Mouse (Mus musculus) CH12.LX (cell line): Measurements from ENCODE around the gene Kalrn. TPM values are rescaled to one million over a fixed set of nuclear protein-coding genes. Genes with fewer than 3 reads are reported as not detected.
A peak's percentile ranks its signal among the peaks of the same experiment; 100 is the strongest.

Experiments used
- DNase-seq: peaks from one replicate; pipeline ENCODE4 v3.0.0-alpha.2; 2013; ENCODE audit errors: extremely low read depth
- H3K27ac ChIP-seq: 2 replicates; pipeline ENCODE4 v1.5.1; 2012; ENCODE audit warnings: low read depth, mild to moderate bottlenecking, control low read depth, moderate library complexity; ENCODE audit not compliant: insufficient read depth
- H3K27me3 ChIP-seq: replicated peaks from 2 replicates; pipeline ENCODE3; 2012; ENCODE audit warnings: inconsistent platforms
- H3K36me3 ChIP-seq, 2 experiments: replicated peaks in 1 of 2; 2 replicates each; pipeline versions ENCODE3 to v1.6.1; 2012; ENCODE audit warnings: inconsistent platforms in 1 of 2, low read length in 1 of 2, mild to moderate bottlenecking in 1 of 2, mixed read lengths in 1 of 2, moderate library complexity in 1 of 2; ENCODE audit not compliant: control insufficient read depth in 1 of 2, insufficient read depth in 1 of 2
- H3K4me1 ChIP-seq, 2 experiments: 2 replicates each; pipeline ENCODE4 v1.6.1; 2012; ENCODE audit warnings: inconsistent platforms in 1 of 2, moderate library complexity in 1 of 2; ENCODE audit not compliant: insufficient read depth in 2 of 2, control insufficient read depth in 1 of 2
- H3K4me2 ChIP-seq: 2 replicates; pipeline ENCODE4 v1.6.1; 2012; ENCODE audit warnings: low read depth, mild to moderate bottlenecking, control low read depth; ENCODE audit not compliant: poor library complexity, insufficient read depth, severe bottlenecking
- H3K4me3 ChIP-seq, 3 experiments: fragments of 150-350 bp in 1 of 3; sonication (generic) in 1 of 3; replicated peaks in 1 of 3; 2 replicates each; pipeline versions ENCODE3 to v1.5.1; 2011 to 2012; ENCODE audit warnings: low read depth in 2 of 3, low read length in 2 of 3, mild to moderate bottlenecking in 2 of 3, moderate library complexity in 2 of 3, control low read depth in 1 of 3, improper control_type of control experiment in 1 of 3, inconsistent platforms in 1 of 3, mixed read lengths in 1 of 3; ENCODE audit not compliant: poor library complexity in 1 of 3
- H3K79me2 ChIP-seq: replicated peaks from 2 replicates; pipeline ENCODE4 v1.6.1; 2012; ENCODE audit warnings: mild to moderate bottlenecking, moderate library complexity; ENCODE audit not compliant: control insufficient read depth, poor library complexity, insufficient read depth, severe bottlenecking; ENCODE audit errors: extremely low read depth
- H3K9ac ChIP-seq: 2 replicates; pipeline ENCODE4 v1.6.1; 2012; ENCODE audit warnings: low read depth, mild to moderate bottlenecking, control low read depth, moderate library complexity; ENCODE audit not compliant: insufficient read depth
- H3K9me3 ChIP-seq: replicated peaks from 2 replicates; pipeline ENCODE3; 2012; ENCODE audit warnings: low read length, inconsistent platforms, mixed read lengths
- BHLHE40 ChIP-seq: IDR thresholded peaks from 2 replicates; pipeline ENCODE4 v1.6.1; 2011; ENCODE audit warnings: mild to moderate bottlenecking, low read depth, low read length, improper control_type of control experiment
- CTCF ChIP-seq, 2 experiments: IDR thresholded peaks in 1 of 2; conservative IDR thresholded peaks in 1 of 2; 2 replicates each; pipeline ENCODE4 v1.5.1; 2011 to 2012; ENCODE audit warnings: low read depth in 2 of 2, low read length in 2 of 2, improper control_type of control experiment in 1 of 2, inconsistent platforms in 1 of 2, mild to moderate bottlenecking in 1 of 2, moderate library complexity in 1 of 2
- E2F4 ChIP-seq: IDR thresholded peaks from 2 replicates; pipeline ENCODE4 v1.6.1; 2011; ENCODE audit warnings: low read depth, low read length, improper control_type of control experiment; ENCODE audit not compliant: insufficient replicate concordance
- EP300 ChIP-seq: IDR thresholded peaks from 2 replicates; pipeline ENCODE4 v1.6.1; 2011; ENCODE audit warnings: low read length, improper control_type of control experiment
- ETS1 ChIP-seq: conservative IDR thresholded peaks from 2 replicates; pipeline ENCODE4 v1.6.1; 2012; ENCODE audit warnings: low read depth, mild to moderate bottlenecking, inconsistent platforms, low read length, improper control_type of control experiment, moderate library complexity
- IRF4 ChIP-seq: IDR thresholded peaks from 2 replicates; pipeline ENCODE4 v1.6.1; 2014; ENCODE audit warnings: low read depth, mild to moderate bottlenecking, inconsistent platforms, low read length, improper control_type of control experiment
- JUN ChIP-seq: IDR thresholded peaks from 2 replicates; pipeline ENCODE4 v1.6.1; 2011; ENCODE audit warnings: low read depth, mild to moderate bottlenecking, low read length, improper control_type of control experiment, moderate library complexity; ENCODE audit not compliant: insufficient read depth
- JUND ChIP-seq: conservative IDR thresholded peaks from 2 replicates; pipeline ENCODE4 v1.6.1; 2011; ENCODE audit warnings: low read depth, low read length, improper control_type of control experiment
- KAT2A ChIP-seq: IDR thresholded peaks from 2 replicates; pipeline ENCODE4 v1.6.1; 2012; ENCODE audit warnings: low read length, improper control_type of control experiment, inconsistent platforms; ENCODE audit not compliant: insufficient replicate concordance
- MAFK ChIP-seq: IDR thresholded peaks from 2 replicates; pipeline ENCODE4 v1.6.1; 2011; ENCODE audit warnings: low read length, improper control_type of control experiment; ENCODE audit not compliant: insufficient replicate concordance
- MEF2A ChIP-seq: IDR thresholded peaks from 2 replicates; pipeline ENCODE4 v1.6.1; 2014; ENCODE audit warnings: low read depth, mild to moderate bottlenecking, inconsistent platforms, low read length, improper control_type of control experiment, borderline replicate concordance
- NELFE ChIP-seq: IDR thresholded peaks from 2 replicates; pipeline ENCODE4 v1.6.1; 2011; ENCODE audit warnings: low read depth, low read length, improper control_type of control experiment
- PAX5 ChIP-seq: IDR thresholded peaks from 2 replicates; pipeline ENCODE4 v1.6.1; 2012; ENCODE audit warnings: low read length, inconsistent platforms, mixed read lengths
- RAD21 ChIP-seq: IDR thresholded peaks from 2 replicates; pipeline ENCODE4 v1.6.1; 2011; ENCODE audit warnings: low read depth, mild to moderate bottlenecking, low read length, improper control_type of control experiment, moderate library complexity
- SIN3A ChIP-seq: IDR thresholded peaks from 2 replicates; pipeline ENCODE4 v1.6.1; 2012; ENCODE audit warnings: low read length, improper control_type of control experiment, inconsistent platforms
- TCF12 ChIP-seq: IDR thresholded peaks from 2 replicates; pipeline ENCODE4 v1.6.1; 2014; ENCODE audit warnings: low read depth, mild to moderate bottlenecking, inconsistent platforms, low read length, improper control_type of control experiment
- UBTF ChIP-seq: IDR thresholded peaks from 2 replicates; pipeline ENCODE4 v1.6.1; 2012; ENCODE audit warnings: low read depth, mild to moderate bottlenecking, inconsistent platforms, low read length, improper control_type of control experiment, moderate library complexity
- ZC3H11A ChIP-seq: IDR thresholded peaks from 2 replicates; pipeline ENCODE4 v1.6.1; 2012; ENCODE audit warnings: low read depth, mild to moderate bottlenecking, inconsistent platforms, low read length, improper control_type of control experiment
- ZKSCAN1 ChIP-seq: IDR thresholded peaks from 2 replicates; pipeline ENCODE4 v1.6.1; 2012; ENCODE audit warnings: low read depth, inconsistent platforms, low read length, improper control_type of control experiment, borderline replicate concordance
- ZMIZ1 ChIP-seq: IDR thresholded peaks from 2 replicates; pipeline ENCODE4 v1.6.1; 2012; ENCODE audit warnings: low read depth, mild to moderate bottlenecking, inconsistent platforms, low read length, improper control_type of control experiment
- ZNF384 ChIP-seq: IDR thresholded peaks from 2 replicates; pipeline ENCODE4 v1.6.1; 2012; ENCODE audit warnings: low read depth, low read length, improper control_type of control experiment, inconsistent platforms
- dilution Hi-C: fragments of 300-500 bp; cut with MboI; formaldehyde crosslinking; loops from 2 replicates; pipeline ENCODE4 v1.14.3; 2020; ENCODE audit warnings: low sequenced_read_pairs; ENCODE audit not compliant: extremely low pct_unique_long_range_greater_than_20kb, extremely low pct_ligation_motif_present
- in situ Hi-C: fragments of 300-500 bp; cut with MboI; formaldehyde crosslinking; loops from 3 replicates; pipeline ENCODE4 v1.14.3; 2019; ENCODE audit warnings: low sequenced_read_pairs, low pct_ligation_motif_present, low pct_unique_long_range_greater_than_20kb, mixed read lengths
- polyA plus RNA-seq: library from polyadenylated mRNA; unstranded; fragments of >175 nt; gene quantifications from 2 replicates; pipeline ENCODE4 v1.2.1, GENCODE M21; 2012; ENCODE audit warnings: low read depth; ENCODE audit not compliant: insufficient read length
- total RNA-seq, 2 experiments: library from RNA; depleted of rRNA; stranded (reverse); fragments of 300-350 nt in 1 of 2; fragments of >200 nt in 1 of 2; gene quantifications; 2 replicates each; pipeline ENCODE4 v1.2.3; 2012 to 2014

Gene Kalrn
- total and polyA plus RNA-seq, 3 experiments, result 0.08 to 0.09 TPM; not detected in 1

- H3K4me3 ChIP-seq, result no peak overlapping the region
- TF ChIP-seq UBTF, result no peak
- H3K4me2 ChIP-seq, result no peak overlapping the region
- DNase-seq, result no peak
- no peaks in the 10 kb centered on the region for H3K9me3 ChIP-seq
- H3K36me3 ChIP-seq, result no peaks in the 10 kb centered on the region
- no peak overlapping the region for H3K9ac ChIP-seq
- in situ Hi-C loops, result no loop called here
- peaks cover 0 to 7% of the 10 kb centered on the region in 2 experiments; a peak in 2 of 4 replicates for H3K4me1 ChIP-seq
- no peaks in the 10 kb centered on the region for H3K79me2 ChIP-seq
- dilution Hi-C loops, result no loop called here
- H3K27me3 ChIP-seq, result peaks cover 67% of the 10 kb centered on the region
- no peak overlapping the region for H3K27ac ChIP-seq
Measured at GRCm38 (mm10) chr16:34506048-34506447, 67.3 kb downstream of the Kalrn start.

DNA sequence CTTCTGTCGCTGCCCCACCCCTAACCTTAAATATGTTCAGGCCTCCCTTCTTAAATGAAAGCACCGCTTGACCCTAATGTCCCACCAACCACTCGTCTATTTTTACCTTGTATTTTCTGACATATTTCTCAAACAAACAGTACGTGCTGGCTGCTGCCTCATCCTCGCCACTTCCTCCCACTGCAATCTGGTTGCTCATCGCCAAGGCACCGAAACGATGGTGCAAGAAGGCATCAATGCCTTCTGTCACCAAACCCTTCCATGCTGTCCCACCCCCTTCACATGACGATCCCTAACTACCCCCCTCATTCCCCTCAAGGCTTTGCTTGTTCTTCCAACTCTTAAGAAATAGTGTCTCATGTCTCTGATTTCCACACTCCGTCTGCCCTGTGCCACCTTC lies 69.1 kb downstream of the Kalrn start:
- dilution Hi-C loops, result no loop called here

DNA sequence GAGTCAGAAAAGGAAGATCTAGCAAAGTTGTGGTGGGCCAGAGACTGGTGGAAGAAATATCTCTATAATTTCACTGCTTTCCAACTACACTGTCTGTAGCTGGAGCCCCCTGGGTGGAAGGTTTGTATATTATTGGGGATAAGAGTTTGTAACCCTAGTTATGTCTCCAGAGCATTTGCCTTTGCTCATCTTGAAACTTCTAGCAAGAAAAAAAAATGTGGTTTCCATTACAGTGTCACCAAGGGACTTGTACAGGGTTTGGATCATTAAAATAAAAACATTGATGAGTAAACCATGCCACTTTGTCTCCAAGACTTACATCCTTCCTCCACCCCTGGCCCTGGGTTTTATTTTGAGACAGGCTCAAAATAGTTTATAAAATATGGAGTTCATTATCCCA lies 71.2 kb downstream of the Kalrn start:
- Histone ChIP-seq H3K4me3 (no peak overlapping the region), H3K27ac (no peak overlapping the region)
- dilution Hi-C loops, result no loop called here

More for the DNA sequence above, 69.1 kb downstream of the Kalrn start:
- no peak for TF ChIP-seq CTCF (conservative IDR thresholded peaks at IDR 0.05 in 1 of 2, IDR thresholded peaks at IDR 0.05 in 1 of 2; ENCODE audit: low read depth in 2 of 2, low read length in 2 of 2)
- TF ChIP-seq TCF12, result no peak
- no peak for TF ChIP-seq RAD21
- no peak for TF ChIP-seq KAT2A
- no peak for TF ChIP-seq MEF2A
- TF ChIP-seq E2F4, result no peak
- no peak for TF ChIP-seq ZMIZ1
- TF ChIP-seq ZC3H11A, result no peak
- no peak for TF ChIP-seq JUN
- no peak for TF ChIP-seq SIN3A
- TF ChIP-seq MAFK, result no peak
- TF ChIP-seq UBTF, result no peak
- no peak for TF ChIP-seq NELFE
- Histone ChIP-seq H3K36me3 (no peaks in the 10 kb centered on the region), H3K4me2 (no peak overlapping the region), H3K27ac (no peak overlapping the region), H3K79me2 (no peaks in the 10 kb centered on the region), H3K4me1 (peaks cover 0 to 7% of the 10 kb centered on the region in 2 experiments; a peak in 2 of 4 replicates), H3K27me3 (peaks cover 63% of the 10 kb centered on the region), H3K4me3 (no peak overlapping the region), H3K9me3 (no peaks in the 10 kb centered on the region), H3K9ac (no peak overlapping the region)
- in situ Hi-C loops, result no loop called here
- no peak for DNase-seq

More for the DNA sequence above, 71.2 kb downstream of the Kalrn start:
- peak; percentile 17 for DNase-seq
- no peaks in the 10 kb centered on the region for H3K9me3 ChIP-seq
- H3K4me1 ChIP-seq, result peaks cover 0 to 4% of the 10 kb centered on the region in 2 experiments; a peak in 1 of 4 replicates
- no peaks in the 10 kb centered on the region for H3K36me3 ChIP-seq
- TF ChIP-seq PAX5, result no peak
- TF ChIP-seq BHLHE40, result no peak
- TF ChIP-seq JUND, result peak; percentile 58; the same call in 1 of the 2 replicates
- TF ChIP-seq ETS1, result 0 out of 2 replicates have a peak, but pooled peaks have one; percentile 21
- peak; percentile 61 for TF ChIP-seq EP300
- no peak for TF ChIP-seq E2F4
- peak; percentile 92 for TF ChIP-seq ZNF384
- TF ChIP-seq IRF4, result peak; percentile 73; the same call in 1 of the 2 replicates
- no peak for TF ChIP-seq ZKSCAN1
- TF ChIP-seq TCF12, result no peak
- TF ChIP-seq JUN, result peak; percentile 40; the same call in 1 of the 2 replicates
- H3K9ac ChIP-seq, result no peak overlapping the region
- peaks cover 61% of the 10 kb centered on the region for H3K27me3 ChIP-seq
- no peaks in the 10 kb centered on the region for H3K79me2 ChIP-seq
- in situ Hi-C loops, result no loop called here
- no peak overlapping the region for H3K4me2 ChIP-seq
